Mouse (Mus musculus) heart, postnatal 14 days (tissue): ENCODE data around the gene Fam168a. TPM values are rescaled to one million over a fixed set of nuclear protein-coding genes. Genes with fewer than 3 reads are reported as not detected.

ENCODE experiments used
- DNase-seq, 2 experiments: peaks; one replicate each; pipeline ENCODE4 v3.0.0; 2021 to 2022
- intact Hi-C: fragments of 180-260 bp; cut with DNase I; formaldehyde crosslinking; loops from one replicate; pipeline ENCODE4 v1.15.1; 2025
- total RNA-seq, 2 experiments: library from RNA; stranded (reverse); gene quantifications; 2 replicates each; pipeline ENCODE4 v1.2.3; 2021

Fam168a gene
- total RNA-seq, 2 experiments from 2014 or later = 46.6 to 50.7 TPM

GRCm38 (mm10) chr7:100770669-100771341, 64.4 kb downstream of the Fam168a start:
- no peak for DNase-seq
- intact Hi-C loops = no loop called here

DNA sequence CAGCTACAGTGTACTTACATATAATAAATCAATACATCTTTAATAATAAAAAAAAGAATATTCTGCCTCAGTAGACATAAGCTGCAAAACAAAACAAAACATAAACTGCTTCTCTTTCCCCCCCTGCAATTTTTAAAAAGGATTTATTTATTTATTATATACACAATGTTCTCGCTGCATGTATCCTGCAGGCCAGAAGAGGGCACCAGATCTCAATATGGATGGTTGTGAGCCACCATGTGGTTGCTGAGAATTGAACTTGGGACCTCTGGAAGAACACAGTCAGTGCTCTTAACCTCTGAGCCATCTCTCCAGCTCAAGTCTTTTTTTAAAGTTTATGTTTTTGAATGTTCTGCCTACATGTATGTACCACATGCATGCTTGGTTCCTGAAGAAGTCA, 67.8 kb downstream of the Fam168a start:
- no peak for DNase-seq
- intact Hi-C loops = no loop called here

GRCm38 (mm10) chr7:100775810-100776209, 69.4 kb downstream of the Fam168a start:
- DNase-seq = no peak
- intact Hi-C loops = no loop called here

GRCm38 (mm10) chr7:100780192-100780591, 73.8 kb downstream of the Fam168a start:
- intact Hi-C loops = no loop called here
- no peak for DNase-seq

DNA sequence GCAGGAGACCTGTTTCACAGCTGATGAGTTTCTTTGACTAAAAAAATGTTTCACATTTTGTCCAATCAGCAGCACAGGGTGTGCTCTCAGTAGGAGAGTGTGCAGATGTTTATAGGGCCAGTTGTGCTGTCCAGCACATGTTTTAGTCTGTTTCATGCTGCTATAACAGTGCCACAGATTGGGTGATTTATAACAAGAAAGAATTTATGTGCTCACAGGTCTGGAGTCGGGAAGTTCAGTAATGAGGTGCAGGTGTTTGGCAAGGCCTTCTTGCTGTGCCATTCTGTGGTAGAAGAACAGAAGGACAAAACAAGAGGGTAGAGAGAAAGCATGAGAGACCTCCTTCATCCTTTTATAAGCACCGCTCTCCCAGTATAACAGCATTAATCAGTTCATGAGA, 78.2 kb downstream of the Fam168a start:
- intact Hi-C loops = no loop called here
- DNase-seq = no peak

DNA sequence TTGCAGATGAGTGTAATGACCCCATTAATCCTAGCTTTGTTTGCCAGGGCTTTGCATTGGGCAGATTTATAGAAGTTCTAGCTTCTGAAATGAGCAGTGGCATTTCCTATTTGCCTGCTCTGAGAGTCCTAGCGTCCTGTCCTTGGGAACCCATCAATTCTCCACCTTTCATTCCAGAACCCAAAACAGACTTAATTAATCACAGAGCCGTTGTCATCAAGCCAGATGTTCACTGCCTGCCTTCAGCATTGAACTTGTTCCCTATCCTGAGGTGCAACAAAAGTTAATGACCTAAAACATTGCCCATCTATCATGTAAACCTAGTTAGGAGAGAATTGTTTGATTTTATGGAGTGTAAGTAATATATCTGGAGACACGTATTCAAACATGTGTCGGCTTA, 79.0 kb downstream of the Fam168a start:
- intact Hi-C loops = no loop called here
- no peak for DNase-seq

DNA sequence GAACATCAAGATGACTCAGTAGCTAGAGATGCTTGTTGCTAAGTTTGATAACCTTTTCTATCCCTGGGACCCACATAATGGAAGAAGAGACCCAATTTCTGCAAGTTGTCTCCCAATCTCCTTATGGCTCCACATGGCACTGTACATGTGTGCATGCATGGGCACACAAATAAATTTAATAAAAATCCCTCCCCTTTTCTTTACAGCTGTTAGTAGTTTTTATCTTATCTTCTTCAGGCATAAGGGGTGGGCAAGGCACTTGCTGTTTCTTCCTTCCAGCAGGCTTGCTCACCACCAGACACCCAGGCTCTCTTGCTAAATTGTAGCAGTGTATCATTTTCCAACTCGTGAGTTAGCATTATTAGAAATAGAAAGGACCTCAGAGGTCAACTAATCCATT, 79.6 kb downstream of the Fam168a start:
- DNase-seq = no peak
- intact Hi-C loops = no loop called here

- DNase-seq = peak; percentile 39 to 45
Observed at GRCm38 (mm10) chr7:100788291-100788690, 81.9 kb downstream of the Fam168a start.

GRCm38 (mm10) chr7:100798810-100799209, 92.4 kb downstream of the Fam168a start:
- intact Hi-C loops = loop anchor here (1.0 to 5.0 kb wide), 2 partner anchors 92 to 114 kb away; partner anchors contain the start of gene Fam168a
- DNase-seq = peak in 1 of 2 experiments; percentile 18

More at GRCm38 (mm10) chr7:100788291-100788690, 81.9 kb downstream of the Fam168a start:
- intact Hi-C loops = no loop called here

DNA sequence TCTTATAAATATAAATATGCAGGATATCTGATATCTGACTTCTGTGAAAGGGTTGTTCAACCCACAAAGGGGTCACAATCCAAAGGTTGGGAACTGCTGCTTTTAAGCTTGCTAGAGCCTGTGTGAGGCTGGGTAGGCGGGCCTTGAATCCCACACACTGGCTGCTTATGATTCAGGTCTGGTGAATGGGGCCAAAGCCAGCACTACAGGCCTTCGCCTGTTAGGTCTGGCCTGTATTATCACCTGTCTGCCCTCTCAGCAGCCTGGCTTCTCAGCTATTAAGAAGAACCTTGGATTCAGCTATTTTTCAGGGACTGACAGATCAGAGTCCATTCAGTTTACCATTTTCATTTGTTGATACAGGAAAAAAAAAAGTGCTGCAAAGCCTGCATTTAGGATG, 99.0 kb downstream of the Fam168a start:
- no peak for DNase-seq
- intact Hi-C loops = no loop called here

GRCm38 (mm10) chr7:100811912-100812311, 105.5 kb downstream of the Fam168a start:
- no peak for DNase-seq
- intact Hi-C loops = loop anchor here (10.0 kb wide), 1 partner anchor 287 kb away; no protein-coding TSS in a partner anchor

DNA sequence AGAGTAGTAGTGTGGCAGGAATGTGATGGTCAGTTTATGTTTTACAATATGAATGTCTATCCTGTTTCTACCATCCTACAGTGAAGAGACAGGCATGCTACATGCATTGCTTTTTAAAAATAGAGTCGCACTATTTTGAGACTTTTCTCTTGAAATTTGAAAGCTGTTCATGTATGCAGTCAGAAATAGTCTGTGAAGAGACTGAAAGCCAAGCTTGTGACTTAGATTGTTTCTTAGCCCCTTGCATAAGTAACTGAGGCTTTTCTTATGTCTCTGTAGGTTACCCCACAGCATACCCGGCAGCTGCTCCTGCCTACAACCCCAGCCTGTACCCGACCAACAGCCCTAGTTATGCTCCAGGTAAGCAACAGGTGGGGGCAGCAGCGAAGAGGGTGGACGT, 106.2 kb downstream of the Fam168a start:
- intact Hi-C loops = loop anchor here (10.0 kb wide), 1 partner anchor 288 kb away; no protein-coding TSS in a partner anchor
- DNase-seq = no peak

DNA sequence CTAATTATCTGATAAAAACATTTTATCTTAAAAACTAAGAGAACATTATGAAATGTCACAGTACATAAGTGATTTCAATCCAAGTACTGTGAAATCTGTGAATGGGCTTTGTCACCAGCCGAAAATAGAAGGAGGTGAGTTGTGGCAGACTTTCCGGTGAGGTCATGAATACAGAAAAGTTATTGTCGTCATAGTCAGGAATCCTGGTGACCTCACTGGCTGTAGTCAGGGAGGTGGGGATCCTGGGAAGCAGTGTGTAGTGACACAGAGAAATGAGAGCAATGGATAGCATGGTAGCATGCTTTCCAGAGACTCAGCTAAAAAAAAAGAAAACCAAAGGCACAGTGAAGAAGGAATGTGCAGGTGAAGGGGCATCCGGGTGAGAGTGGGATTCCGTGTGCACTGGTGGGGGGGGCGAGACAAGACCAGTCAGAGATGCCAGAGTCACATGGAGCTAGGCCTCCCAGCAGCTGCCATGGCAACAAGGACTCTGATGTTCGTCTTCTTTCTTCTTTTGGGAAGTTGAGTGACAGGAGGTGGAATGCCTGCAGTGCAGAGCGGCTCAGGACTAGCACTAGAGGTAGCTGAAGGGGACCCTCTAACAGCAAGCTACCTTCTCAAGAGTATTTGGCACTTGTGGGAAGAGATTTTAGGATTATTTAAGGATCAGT, 109.6 kb downstream of the Fam168a start:
- DNase-seq = no peak
- intact Hi-C loops = loop anchor here (10.0 kb wide), 1 partner anchor 291 kb away; no protein-coding TSS in a partner anchor

DNA sequence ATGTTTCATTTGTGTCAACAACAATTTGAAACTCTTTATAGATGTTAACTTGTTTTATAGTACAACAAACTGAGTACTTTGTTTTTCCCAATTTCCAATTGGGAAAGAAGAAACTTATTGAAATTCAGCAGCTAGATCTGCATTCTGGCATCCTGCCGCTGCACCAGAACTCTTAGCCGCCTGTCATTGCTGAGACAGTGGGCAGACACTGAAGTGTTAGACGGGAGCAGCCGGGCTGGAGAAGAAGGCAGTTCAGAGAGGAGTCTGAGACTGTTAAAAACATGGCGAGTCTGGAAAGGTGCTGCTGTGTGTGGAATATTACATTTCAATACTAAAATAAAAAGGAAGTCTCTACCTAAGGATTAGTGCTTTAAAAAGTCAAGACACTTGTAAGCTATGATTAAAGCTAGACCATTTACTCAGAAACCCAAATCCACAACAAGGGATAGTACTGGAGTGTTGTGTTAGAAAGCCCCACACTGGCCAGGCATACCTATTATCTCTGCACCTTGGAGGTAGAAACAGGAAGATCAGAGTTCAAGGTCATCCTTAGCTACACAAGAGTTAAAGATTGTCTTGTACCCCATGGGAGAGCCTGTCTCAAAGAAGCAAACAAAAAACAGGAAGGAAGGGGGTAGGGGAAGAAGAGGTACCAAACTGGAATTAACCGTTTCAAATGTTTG, 110.5 kb downstream of the Fam168a start:
- no peak for DNase-seq
- intact Hi-C loops = loop anchor here (10.0 kb wide), 1 partner anchor 292 kb away; no protein-coding TSS in a partner anchor

DNA sequence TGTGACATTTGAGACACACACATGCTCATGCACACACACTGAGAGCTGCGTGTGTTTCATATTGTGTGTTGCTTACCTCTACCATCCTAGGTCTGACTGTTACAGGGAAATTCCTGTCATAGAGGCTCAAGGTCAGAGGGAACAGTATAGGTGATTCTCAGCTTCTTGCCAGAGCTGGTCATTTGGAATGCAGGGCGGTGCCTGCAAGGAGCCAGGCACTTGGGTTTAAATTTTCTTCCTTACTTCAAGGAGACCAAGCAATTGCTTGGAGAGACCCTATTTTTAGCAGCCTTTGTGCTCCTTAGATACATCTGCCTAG, 111.0 kb downstream of the Fam168a start:
- intact Hi-C loops = loop anchor here (10.0 kb wide), 1 partner anchor 293 kb away; no protein-coding TSS in a partner anchor
- no peak for DNase-seq

- intact Hi-C loops = loop anchor here (1.0 to 10.0 kb wide), 2 partner anchors 133 to 294 kb away; no protein-coding TSS in a partner anchor
- peak in 1 of 2 experiments; percentile 42 for DNase-seq
Observed at GRCm38 (mm10) chr7:100818401-100819064, 112.1 kb downstream of the Fam168a start.

GRCm38 (mm10) chr7:100824661-100825060, 118.2 kb downstream of the Fam168a start:
- intact Hi-C loops = no loop called here
- no peak for DNase-seq

DNA sequence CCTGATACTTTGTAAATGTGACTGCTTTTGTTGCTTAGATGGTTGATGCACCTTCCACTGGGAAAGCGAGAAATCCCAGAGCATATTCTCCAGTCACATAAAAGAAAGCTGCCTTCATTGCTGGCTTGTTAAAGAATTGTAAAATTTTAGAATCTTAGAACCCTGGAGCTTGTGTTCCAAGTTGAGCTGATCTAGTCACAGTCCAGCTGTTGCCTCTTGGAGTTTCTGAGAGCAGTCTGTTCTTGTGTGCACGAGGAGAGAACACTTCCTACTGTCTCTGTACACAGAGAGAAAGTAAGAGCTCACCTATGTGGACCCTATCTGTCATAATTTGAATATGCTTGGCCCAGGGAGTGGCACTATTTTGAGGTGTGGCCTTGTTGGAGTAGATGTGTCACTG, 122.1 kb downstream of the Fam168a start:
- no peak for DNase-seq
- intact Hi-C loops = no loop called here

GRCm38 (mm10) chr7:100833859-100834258, 127.4 kb downstream of the Fam168a start:
- intact Hi-C loops = no loop called here
- DNase-seq = no peak

- intact Hi-C loops = no loop called here
Observed at GRCm38 (mm10) chr7:100835168-100835567, 128.7 kb downstream of the Fam168a start.

GRCm38 (mm10) chr7:100835711-100836110, 129.3 kb downstream of the Fam168a start:
- intact Hi-C loops = no loop called here
- DNase-seq = no peak

More at GRCm38 (mm10) chr7:100835168-100835567, 128.7 kb downstream of the Fam168a start:
- DNase-seq = no peak
